Mouse (Mus musculus) liver, embryonic 14.5 days (tissue): ENCODE results near the gene Bfsp2.

ENCODE experiments used
- CTCF ChIP-seq: IDR thresholded peaks from 2 replicates; pipeline ENCODE4 v1.5.1; 2016; ENCODE audit warnings: antibody characterized with exemption, low read depth, control low read depth
- EP300 ChIP-seq: IDR thresholded peaks from 2 replicates; pipeline ENCODE4 v1.6.1; 2016; ENCODE audit warnings: antibody characterized with exemption, low read depth

- peak; percentile 95 for TF ChIP-seq CTCF
- no peak for TF ChIP-seq EP300
Measured at GRCm38 (mm10) chr9:103490439-103490838, 10.2 kb upstream of the Bfsp2 start.
